Mouse (Mus musculus) liver, postnatal 0 days (tissue): ENCODE data around the gene Cmtm6. TPM values are rescaled to one million over a fixed set of nuclear protein-coding genes. Genes with fewer than 3 reads are reported as not detected.
"Not testable (repeated sequence)": the region's sequence is repeated elsewhere in the genome, so short reads cannot be mapped to it uniquely, and the experiment has no call there.

ENCODE experiments used
- ATAC-seq: fragments of 200-750 bp; cut with Nextera tagmentation; 2 replicates; pipeline ENCODE4 v1.8.0; 2017; ENCODE audit warnings: mild to moderate bottlenecking, moderate library complexity
- DNase-seq: peaks from one replicate; pipeline ENCODE4 v3.0.0-alpha.2; 2016
- H3K27ac ChIP-seq: fragments of 300-500 bp; sonication (generic); 2 replicates; pipeline ENCODE4 v1.5.1; 2014; ENCODE audit warnings: antibody characterized with exemption, moderate library complexity, mild to moderate bottlenecking, low read depth
- H3K27me3 ChIP-seq: fragments of 300-500 bp; sonication (generic); 2 replicates; pipeline ENCODE4 v1.6.1; 2014; ENCODE audit warnings: low read length, control low read depth, mixed read lengths; ENCODE audit not compliant: insufficient read depth
- H3K36me3 ChIP-seq: fragments of 300-500 bp; sonication (generic); replicated peaks from 2 replicates; pipeline ENCODE4 v1.6.1; 2014; ENCODE audit warnings: mild to moderate bottlenecking, control low read depth, low read length, moderate library complexity, mixed read lengths; ENCODE audit not compliant: insufficient read depth
- H3K4me1 ChIP-seq: fragments of 300-500 bp; sonication (generic); 2 replicates; pipeline ENCODE4 v1.6.1; 2014; ENCODE audit warnings: antibody characterized with exemption, mild to moderate bottlenecking, control low read depth; ENCODE audit not compliant: insufficient read depth
- H3K4me2 ChIP-seq: fragments of 300-500 bp; sonication (generic); 2 replicates; pipeline ENCODE4 v1.6.1; 2014; ENCODE audit warnings: low read depth, mild to moderate bottlenecking, low read length, moderate library complexity, mixed read lengths
- H3K4me3 ChIP-seq: fragments of 300-500 bp; sonication (generic); 2 replicates; pipeline ENCODE4 v1.5.1; 2014; ENCODE audit warnings: low read depth, low read length
- H3K9ac ChIP-seq: fragments of 300-500 bp; sonication (generic); replicated peaks from 2 replicates; pipeline ENCODE4 v1.6.1; 2014; ENCODE audit warnings: mild to moderate bottlenecking, moderate library complexity
- H3K9me3 ChIP-seq: fragments of 300-500 bp; sonication (generic); 2 replicates; pipeline ENCODE4 v1.6.1; 2016; ENCODE audit warnings: mild to moderate bottlenecking, control low read depth, low read length, mixed read lengths
- CTCF ChIP-seq: sonication (generic); IDR thresholded peaks from 2 replicates; pipeline ENCODE4 v1.5.1; 2016; ENCODE audit warnings: antibody characterized with exemption, low read depth
- EP300 ChIP-seq: IDR thresholded peaks from 2 replicates; pipeline ENCODE4 v1.6.1; 2016; ENCODE audit warnings: antibody characterized with exemption, low read depth, mild to moderate bottlenecking
- WGBS: fragments of 180-500 bp; shearing (Covaris S2); extraction: QIAGEN DNeasy Blood & Tissue Kit; methylation state at CpG from one replicate; pipeline ENCODE4 v1.1.7; 2014; ENCODE audit not compliant: insufficient replicate concordance; 5-methylcytosine and 5-hydroxymethylcytosine counted together
- polyA plus RNA-seq: library from polyadenylated mRNA; unstranded; fragments of >200 nt; fragmentation: Nextera tagmentation; extraction: Ambion mirVana; gene quantifications from 2 replicates; pipeline ENCODE4 v1.2.1, GENCODE M21; 2015

Gene Cmtm6
- polyA plus RNA-seq, 1 experiment from 2014 or later, result 30.1 TPM

GRCm38 (mm10) chr9:114716677-114717331 is 14.1 kb upstream of the Cmtm6 start:
- Histone ChIP-seq H3K27ac (no peak overlapping the region), H3K9me3 (no peaks in the 10 kb centered on the region), H3K4me2 (no peak overlapping the region), H3K4me1 (no peaks in the 10 kb centered on the region), H3K27me3 (no peaks in the 10 kb centered on the region), H3K4me3 (no peak overlapping the region), H3K9ac (no peak overlapping the region), H3K36me3 (peaks cover 73% of the 10 kb centered on the region)
- TF ChIP-seq EP300 (no peak), CTCF (no peak)
- WGBS, result 79% methylated on average over 18 of the region's 18 CpGs
- DNase-seq (no peak), ATAC-seq (peak; percentile 43; the same call in 1 of the 2 replicates)

GRCm38 (mm10) chr9:114727315-114727714 is 3.6 kb upstream of the Cmtm6 start:
- Histone ChIP-seq H3K27ac (no peak overlapping the region), H3K9ac (no peak overlapping the region), H3K36me3 (peaks cover 23% of the 10 kb centered on the region), H3K9me3 (no peaks in the 10 kb centered on the region), H3K4me3 (no peak overlapping the region), H3K4me2 (no peak overlapping the region), H3K27me3 (no peaks in the 10 kb centered on the region), H3K4me1 (peaks cover 11% of the 10 kb centered on the region)
- ATAC-seq (no peak), DNase-seq (peak; percentile 40)
- TF ChIP-seq CTCF (peak; percentile 95), EP300 (no peak)
- 4% methylated on average over 3 of the region's 3 CpGs for WGBS

DNA sequence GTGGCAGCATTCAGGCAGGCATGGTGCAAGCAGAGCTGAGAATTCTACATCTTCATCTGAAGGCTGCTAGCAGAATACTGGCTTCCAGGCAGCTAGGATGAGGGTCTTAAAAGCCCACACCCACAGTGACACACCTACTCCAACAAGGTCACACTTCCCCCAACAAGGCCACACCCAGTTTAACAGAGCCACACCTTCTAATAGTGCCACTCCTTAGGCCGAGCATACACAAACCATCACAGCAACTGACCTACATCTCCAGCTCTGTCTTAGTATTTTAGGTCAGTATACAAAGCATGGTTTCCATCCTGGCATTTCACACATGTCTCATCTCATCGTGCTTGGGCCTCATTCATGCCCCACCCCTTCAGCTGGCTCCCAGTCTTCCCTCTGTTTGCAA is 2.5 kb upstream of the Cmtm6 start:
- H3K4me1 ChIP-seq, result peaks cover 22% of the 10 kb centered on the region
- H3K9me3 ChIP-seq, ATAC-seq, H3K27ac ChIP-seq, DNase-seq, H3K4me2 ChIP-seq, H3K4me3 ChIP-seq, H3K27me3 ChIP-seq, H3K9ac ChIP-seq: not testable (repeated sequence)
- 28% methylated on average over 2 of the region's 2 CpGs for WGBS
- H3K36me3 ChIP-seq, result peaks cover 14% of the 10 kb centered on the region

DNA sequence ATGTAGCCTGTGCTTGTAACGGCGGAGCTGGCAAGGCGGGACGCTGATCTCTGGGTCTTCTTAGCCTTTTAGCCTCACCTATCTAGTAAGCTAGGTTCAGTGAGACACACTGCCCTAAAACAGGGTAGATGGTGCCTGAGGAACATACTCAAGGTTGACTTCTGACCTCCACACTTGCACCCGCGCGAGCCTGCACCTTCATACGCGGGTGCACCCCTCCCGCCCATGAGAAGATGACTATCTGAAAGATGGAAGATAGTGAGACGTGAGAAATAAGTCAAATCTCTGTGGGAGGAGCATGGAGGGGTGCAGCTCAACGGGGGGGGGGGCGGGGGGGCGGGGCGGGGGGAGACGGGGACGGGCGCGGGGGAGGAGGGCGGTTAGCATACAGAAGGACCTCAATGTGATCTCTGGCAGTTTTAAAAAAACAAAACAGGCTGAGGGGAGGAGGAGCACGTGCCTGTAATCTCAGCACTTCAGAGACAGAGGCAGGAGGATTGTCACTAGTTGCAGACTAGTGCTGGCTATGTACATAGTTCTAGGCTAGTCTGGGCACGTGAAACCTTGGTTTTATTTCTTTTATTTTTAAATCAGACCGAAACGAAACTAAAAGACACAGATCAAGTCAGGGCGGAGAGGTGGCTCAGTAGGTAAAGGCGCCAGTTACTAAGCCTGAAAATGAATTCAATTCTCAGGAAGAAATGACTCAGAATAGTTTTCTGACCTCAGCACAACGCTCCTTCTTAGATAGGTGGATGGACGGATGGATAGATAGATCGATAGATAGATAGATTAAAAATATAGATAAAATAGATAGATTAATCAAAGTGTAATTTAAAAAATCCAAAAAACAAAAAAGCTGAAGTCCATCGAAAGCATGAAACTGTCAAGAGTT is 758 bp upstream of the Cmtm6 start:
- Histone ChIP-seq H3K4me2 (peak overlapping the region; percentile 86), H3K27me3 (no peaks in the 10 kb centered on the region), H3K4me3 (peak overlapping the region; percentile 94), H3K27ac (peak overlapping the region; percentile 44; the same call in 1 of the 2 replicates), H3K9ac (peak overlapping the region; percentile 9; the same call in 1 of the 2 replicates), H3K36me3 (peaks cover 4% of the 10 kb centered on the region), H3K4me1 (peaks cover 33% of the 10 kb centered on the region), H3K9me3 (no peaks in the 10 kb centered on the region)
- ATAC-seq, result no peak
- 23% methylated on average over 22 of the region's 30 CpGs for WGBS
- DNase-seq, result no peak
- TF ChIP-seq EP300 (no peak), CTCF (no peak)

GRCm38 (mm10) chr9:114731871-114732682 is 1.2 kb downstream of the Cmtm6 start:
- Histone ChIP-seq H3K9me3 (no peaks in the 10 kb centered on the region), H3K9ac (peak overlapping the region; percentile 94), H3K4me1 (peaks cover 33% of the 10 kb centered on the region), H3K4me3 (peak overlapping the region; percentile 94), H3K27me3 (no peaks in the 10 kb centered on the region), H3K4me2 (peak overlapping the region; percentile 86), H3K27ac (peak overlapping the region; percentile 98), H3K36me3 (no peaks in the 10 kb centered on the region)
- ATAC-seq, result no peak
- WGBS, result 37% methylated on average over 12 of the region's 12 CpGs
- DNase-seq, result no peak
- TF ChIP-seq CTCF (no peak), EP300 (no peak)

GRCm38 (mm10) chr9:114733238-114733637 is 2.3 kb downstream of the Cmtm6 start:
- WGBS, result 37% methylated on average over 2 of the region's 2 CpGs
- no peak for ATAC-seq
- H3K27ac ChIP-seq, result no peak overlapping the region
- H3K27me3 ChIP-seq, result no peaks in the 10 kb centered on the region
- no peaks in the 10 kb centered on the region for H3K9me3 ChIP-seq
- TF ChIP-seq CTCF (no peak), EP300 (no peak)
- DNase-seq, result no peak
- H3K9ac ChIP-seq, result no peak overlapping the region
- peak overlapping the region; percentile 86 for H3K4me2 ChIP-seq
- H3K36me3 ChIP-seq, result peaks cover 3% of the 10 kb centered on the region; the same call in 1 of the 2 replicates
- H3K4me3 ChIP-seq, result no peak overlapping the region
- H3K4me1 ChIP-seq, result peaks cover 38% of the 10 kb centered on the region
